Mouse (Mus musculus) embryonic fibroblast, embryonic 13.5 days (primary cell): ENCODE measurements around the gene Smim20.

ENCODE experiments used
- CTCF ChIP-seq: IDR thresholded peaks from 2 replicates; pipeline ENCODE4 v1.5.1; 2011; ENCODE audit warnings: mild to moderate bottlenecking, control low read depth, low read length, moderate library complexity, borderline replicate concordance; ENCODE audit not compliant: insufficient read depth
- POLR2A ChIP-seq: IDR thresholded peaks from 2 replicates; pipeline ENCODE4 v1.6.1; 2011; ENCODE audit warnings: low read depth, mild to moderate bottlenecking, control low read depth, low read length, moderate library complexity

DNA sequence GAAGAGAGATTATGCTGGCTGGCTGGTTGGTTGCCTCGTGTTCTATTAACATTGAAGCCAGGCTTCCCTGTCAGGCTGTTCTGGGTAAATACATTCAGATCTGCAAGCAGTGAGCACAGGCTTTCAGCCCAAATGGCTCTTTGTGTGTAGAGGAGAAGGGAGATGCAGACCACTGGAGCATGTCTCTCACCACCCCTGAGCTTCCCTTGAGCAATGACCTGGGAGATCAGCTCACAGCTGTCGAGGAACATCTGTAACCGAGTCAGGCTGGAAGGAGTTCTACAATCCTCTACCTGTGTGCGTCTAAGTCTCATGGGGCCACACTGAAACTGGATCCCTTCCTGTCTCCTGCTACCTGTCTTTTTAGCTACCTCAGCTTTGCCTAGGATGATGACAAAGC lies 36.3 kb upstream of the Smim20 start:
- no peak for TF ChIP-seq CTCF
- no peak for TF ChIP-seq POLR2A
